Mouse (Mus musculus): ENCODE data around the gene Slc22a6.

- TF ChIP-seq CTCF (IDR thresholded peaks at IDR 0.05; ENCODE audit: extremely low read depth, insufficient read depth, low read length) (no peak), POLR2A (IDR thresholded peaks at IDR 0.05; ENCODE audit: extremely low read depth, insufficient read depth, low read length) (no peak)
These were observed 32.5 kb upstream of the Slc22a6 start for GRCm38 (mm10) chr19:8585298-8585697.
